Mouse (Mus musculus): Measurements from ENCODE around the gene Plcg2.

Plcg2 gene

DNA sequence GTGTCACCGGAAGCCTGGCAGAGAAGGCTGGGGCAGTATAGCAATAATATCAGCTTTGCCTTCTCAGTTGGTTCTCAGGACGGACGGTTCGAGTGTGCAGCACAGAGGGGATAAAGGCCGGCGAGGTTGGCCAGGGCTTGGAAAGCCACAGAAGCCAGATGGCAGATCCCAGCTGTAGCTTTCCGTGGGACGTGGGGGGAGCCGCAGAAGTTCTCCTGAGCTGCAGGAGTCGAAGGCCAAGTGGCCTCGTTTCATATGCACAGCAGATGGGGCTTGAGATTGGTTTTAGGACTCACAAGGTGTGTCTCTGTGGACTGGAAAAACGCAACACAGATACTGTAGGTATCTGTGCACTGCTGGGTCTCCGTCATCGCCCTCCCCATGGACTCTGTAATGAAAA, 106.6 kb downstream of the Plcg2 start:
- in situ Hi-C loops (cut with MboI; ENCODE audit: unreplicated experiment in 2 of 2) = no loop called here

DNA sequence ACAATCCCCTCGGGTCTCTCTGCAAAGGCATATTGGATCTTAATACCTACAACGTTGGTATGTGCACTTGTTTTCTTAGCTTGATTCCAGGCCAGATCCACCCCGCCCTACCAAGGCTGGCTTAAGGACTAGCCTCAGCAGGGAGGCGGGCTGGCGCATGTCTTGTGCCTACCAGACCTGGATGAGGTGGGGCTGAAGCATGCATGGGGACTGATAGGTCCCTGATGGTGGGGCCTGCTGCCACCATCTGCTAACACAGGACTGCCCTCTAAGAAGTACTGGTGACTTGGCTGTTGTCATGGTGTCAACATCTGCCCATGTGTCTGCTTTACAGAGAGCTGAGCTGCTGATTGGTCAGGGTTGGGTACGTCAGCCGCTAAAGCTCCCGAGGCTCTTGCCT, 107.1 kb downstream of the Plcg2 start:
- in situ Hi-C loops (cut with MboI; ENCODE audit: unreplicated experiment in 2 of 2) = no loop called here

DNA sequence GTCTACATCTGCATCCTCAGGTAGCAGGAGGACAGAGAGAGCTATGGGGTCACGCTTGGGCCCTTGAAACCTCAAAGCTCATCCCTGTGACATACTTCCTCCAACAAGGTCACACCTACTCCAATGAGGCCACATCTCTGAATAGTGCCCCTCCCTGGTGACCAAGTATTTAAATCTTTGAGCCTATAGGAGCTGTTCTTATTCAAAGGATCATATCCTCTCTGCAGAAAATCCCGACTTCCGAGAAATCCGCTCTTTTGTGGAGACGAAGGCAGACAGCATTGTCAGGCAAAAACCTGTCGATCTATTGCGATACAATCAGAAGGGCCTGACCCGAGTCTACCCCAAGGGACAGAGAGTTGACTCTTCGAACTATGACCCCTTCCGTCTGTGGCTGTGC, 112.4 kb downstream of the Plcg2 start:
- in situ Hi-C loops (cut with MboI; ENCODE audit: unreplicated experiment in 2 of 2) = no loop called here

DNA sequence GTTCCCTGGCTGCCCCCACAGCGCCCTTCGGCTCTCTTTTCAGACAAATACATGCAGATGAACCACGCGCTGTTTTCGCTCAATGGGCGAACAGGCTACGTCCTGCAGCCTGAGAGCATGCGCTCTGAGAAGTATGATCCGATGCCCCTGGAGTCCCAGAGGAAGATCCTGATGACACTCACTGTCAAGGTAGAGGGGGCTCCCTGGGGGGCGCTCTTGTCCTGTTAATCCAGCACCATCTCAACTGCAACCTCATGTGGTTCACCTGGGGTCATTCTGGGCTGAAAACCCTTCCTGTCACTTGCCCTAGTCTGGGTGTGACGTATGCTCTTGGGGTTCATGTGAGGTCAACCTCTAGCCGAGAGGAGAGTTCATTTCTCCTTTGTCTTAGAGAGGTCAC, 114.8 kb downstream of the Plcg2 start:
- in situ Hi-C loops (cut with MboI; ENCODE audit: unreplicated experiment in 2 of 2) = no loop called here

DNA sequence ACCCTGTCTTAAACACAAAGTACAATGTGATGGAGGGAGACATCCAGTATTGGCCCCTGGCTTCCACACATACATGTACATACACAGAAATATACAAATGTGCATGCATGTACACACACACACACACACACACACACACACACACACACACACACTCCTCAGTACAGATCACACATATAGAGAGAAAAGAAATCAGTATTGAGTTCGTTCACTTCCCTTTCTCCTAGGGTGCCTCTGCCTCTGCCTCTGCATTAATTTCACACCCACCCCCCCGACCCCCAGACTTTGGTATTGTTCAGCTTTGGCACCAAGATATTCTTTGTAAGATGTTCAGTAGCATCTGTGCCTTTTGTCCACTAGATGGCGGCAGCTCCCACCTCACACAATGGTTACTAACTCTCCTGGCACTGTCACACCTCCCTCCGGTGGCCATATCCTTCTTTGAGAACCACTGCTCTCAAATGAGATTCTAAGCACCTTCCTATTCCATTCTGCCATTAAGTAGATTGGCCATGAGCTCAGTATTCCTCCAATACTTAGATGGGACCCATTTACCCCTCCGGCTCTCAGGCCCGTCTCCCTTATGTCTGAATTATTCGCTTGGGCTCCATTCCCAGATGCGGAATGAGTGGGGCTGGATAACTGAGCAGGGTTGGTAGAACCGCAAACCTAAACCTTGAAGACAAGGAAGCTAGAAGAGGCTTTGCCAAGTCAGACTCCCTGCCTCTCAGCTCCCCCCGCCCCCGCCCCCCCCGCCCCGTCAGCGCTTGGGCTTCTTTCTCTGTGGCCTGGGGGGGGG, 128.1 kb downstream of the Plcg2 start:
- in situ Hi-C loops (cut with MboI; ENCODE audit: unreplicated experiment in 2 of 2) = loop anchor here (25.0 kb wide), 3 partner anchors 1211 to 1661 kb away; no protein-coding TSS in a partner anchor

- in situ Hi-C loops (cut with MboI; ENCODE audit: unreplicated experiment in 2 of 2) = loop anchor here (25.0 kb wide), 3 partner anchors 1210 to 1660 kb away; no protein-coding TSS in a partner anchor
Measured at GRCm38 (mm10) chr8:117627096-117627495, 129.0 kb downstream of the Plcg2 start.

- in situ Hi-C loops (cut with MboI; ENCODE audit: unreplicated experiment in 2 of 2) = loop anchor here (25.0 kb wide), 3 partner anchors 1205 to 1655 kb away; no protein-coding TSS in a partner anchor
Measured at GRCm38 (mm10) chr8:117632532-117632931, 134.4 kb downstream of the Plcg2 start.

DNA sequence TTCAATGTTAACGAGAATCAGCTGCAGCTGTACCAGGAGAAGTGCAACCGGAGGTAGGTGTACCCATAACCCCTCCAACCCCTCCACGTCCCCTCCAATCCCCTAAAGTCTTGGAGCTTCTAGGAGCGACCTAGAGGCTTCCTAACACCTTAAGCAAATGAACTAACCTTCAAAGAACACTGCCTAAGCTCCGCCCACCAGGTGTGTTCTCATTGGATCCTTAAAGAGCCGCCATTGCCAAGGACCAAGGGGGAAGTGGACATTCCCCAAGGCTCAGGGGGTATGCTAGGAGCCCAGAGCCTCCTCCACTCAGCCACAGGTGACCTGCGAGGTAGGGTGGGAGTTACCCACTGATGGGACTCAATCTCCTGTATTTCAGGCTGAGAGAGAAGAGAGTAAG, 136.3 kb downstream of the Plcg2 start:
- in situ Hi-C loops (cut with MboI; ENCODE audit: unreplicated experiment in 2 of 2) = loop anchor here (25.0 kb wide), 3 partner anchors 1203 to 1653 kb away; no protein-coding TSS in a partner anchor

GRCm38 (mm10) chr8:117637462-117637861, 139.4 kb downstream of the Plcg2 start:
- in situ Hi-C loops (cut with MboI; ENCODE audit: unreplicated experiment in 2 of 2) = loop anchor here (25.0 kb wide), 3 partner anchors 1200 to 1650 kb away; no protein-coding TSS in a partner anchor

- in situ Hi-C loops (cut with MboI; ENCODE audit: unreplicated experiment in 2 of 2) = loop anchor here (25.0 kb wide), 3 partner anchors 1198 to 1648 kb away; no protein-coding TSS in a partner anchor
Measured at GRCm38 (mm10) chr8:117639631-117640030, 141.5 kb downstream of the Plcg2 start.

DNA sequence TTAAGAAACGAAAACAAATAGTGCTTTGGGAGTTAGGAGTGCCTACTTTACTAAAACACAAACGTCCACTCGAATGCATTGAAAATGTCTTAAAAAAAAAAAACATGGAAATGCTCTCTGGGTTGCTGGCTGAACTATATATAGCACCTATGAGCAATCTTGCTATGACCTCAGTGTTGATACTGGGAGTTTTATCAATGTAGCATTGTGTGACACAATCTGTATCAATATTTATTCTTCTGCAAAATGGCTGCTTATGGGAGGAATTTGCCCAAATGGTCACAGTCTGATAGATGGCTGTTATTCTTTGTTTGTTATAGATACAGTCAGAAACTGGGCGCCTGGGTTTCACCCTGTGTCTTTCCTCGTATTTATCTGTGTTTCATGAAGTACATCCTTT, 147.4 kb downstream of the Plcg2 start:
- in situ Hi-C loops (cut with MboI; ENCODE audit: unreplicated experiment in 2 of 2) = loop anchor here (5.0 to 25.0 kb wide), 5 partner anchors 217 to 1642 kb away; no protein-coding TSS in a partner anchor

DNA sequence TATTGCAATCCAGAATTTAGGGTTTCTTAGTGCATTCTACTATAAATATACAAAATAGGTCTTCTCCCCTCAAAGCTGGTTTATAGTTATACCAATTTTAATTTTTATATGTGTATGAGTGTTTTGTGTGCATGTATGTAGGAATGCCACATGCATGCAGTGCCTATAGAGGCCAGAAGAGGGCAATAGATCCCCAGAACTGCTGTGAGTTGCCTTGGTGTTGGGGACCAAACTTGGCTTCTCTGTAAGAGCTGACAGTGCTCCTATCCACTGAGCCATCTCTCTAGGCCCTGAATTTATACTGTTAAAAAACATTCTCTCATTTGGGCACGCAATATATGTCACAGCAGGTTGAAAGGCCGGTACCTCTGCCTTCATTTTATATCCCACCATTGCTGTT, 147.9 kb downstream of the Plcg2 start:
- in situ Hi-C loops (cut with MboI; ENCODE audit: unreplicated experiment in 2 of 2) = loop anchor here (5.0 to 25.0 kb wide), 5 partner anchors 216 to 1641 kb away; no protein-coding TSS in a partner anchor

- in situ Hi-C loops (cut with MboI; ENCODE audit: unreplicated experiment in 2 of 2) = loop anchor here (5.0 to 25.0 kb wide), 5 partner anchors 216 to 1641 kb away; no protein-coding TSS in a partner anchor
Measured at GRCm38 (mm10) chr8:117646440-117646839, 148.3 kb downstream of the Plcg2 start.

GRCm38 (mm10) chr8:117652318-117652717, 154.2 kb downstream of the Plcg2 start:
- in situ Hi-C loops (cut with MboI; ENCODE audit: unreplicated experiment in 2 of 2) = no loop called here

GRCm38 (mm10) chr8:117658990-117659389, 160.9 kb downstream of the Plcg2 start:
- in situ Hi-C loops (cut with MboI; ENCODE audit: unreplicated experiment in 2 of 2) = no loop called here

- in situ Hi-C loops (cut with MboI; ENCODE audit: unreplicated experiment in 2 of 2) = no loop called here
Measured at GRCm38 (mm10) chr8:117660358-117661031, 162.4 kb downstream of the Plcg2 start.

GRCm38 (mm10) chr8:117667349-117668124, 169.4 kb downstream of the Plcg2 start:
- in situ Hi-C loops (cut with MboI; ENCODE audit: unreplicated experiment in 2 of 2) = no loop called here

- in situ Hi-C loops (cut with MboI; ENCODE audit: unreplicated experiment in 2 of 2) = no loop called here
Measured at GRCm38 (mm10) chr8:117670461-117670860, 172.4 kb downstream of the Plcg2 start.

- in situ Hi-C loops (cut with MboI; ENCODE audit: unreplicated experiment in 2 of 2) = no loop called here
Measured at GRCm38 (mm10) chr8:117672558-117672957, 174.5 kb downstream of the Plcg2 start.

DNA sequence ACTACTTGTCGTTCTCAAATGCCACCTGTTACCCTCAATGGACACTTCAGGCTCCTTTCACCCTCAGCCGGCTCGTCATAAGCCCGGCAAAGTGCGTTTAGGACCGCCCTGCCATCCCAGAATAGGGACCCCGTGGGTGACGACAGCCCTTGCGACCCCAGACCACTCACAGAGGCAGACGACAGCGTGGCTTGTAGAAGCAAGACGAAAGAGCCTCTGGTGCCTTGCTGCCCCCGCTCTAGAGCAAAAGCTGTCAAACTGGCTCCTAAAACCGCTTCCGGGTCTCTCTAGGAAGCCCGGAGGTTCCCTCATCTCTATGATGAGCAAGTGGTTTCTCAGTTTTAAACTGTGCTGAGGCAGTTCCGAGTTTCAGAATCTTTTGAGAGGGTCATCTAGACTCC, 175.3 kb downstream of the Plcg2 start, which contains the start of gene Sdr42e1:
Gene Sdr42e1 (minus strand): TSS at position 260 of the 401 bp plus-strand sequence.
- in situ Hi-C loops (cut with MboI; ENCODE audit: unreplicated experiment in 2 of 2) = no loop called here

All from v-Abl transformed pro-B cells (cell line).